Mouse (Mus musculus) effector memory CD4-positive, alpha-beta T cell, adult 7 months (primary cell): Measurements from ENCODE around the gene F9. TPM values are rescaled to one million over a fixed set of nuclear protein-coding genes. Genes with fewer than 3 reads are reported as not detected.

ENCODE experiments used
- polyA plus RNA-seq: library from polyadenylated mRNA; unstranded; fragments of 100-300 nt; shearing (Covaris generic); gene quantifications from one replicate; pipeline ENCODE4 v1.2.1, GENCODE M21; 2017

The F9 gene
- not detected for polyA plus RNA-seq

GRCm38 (mm10) chrX:59999221-60000083, at the start of gene F9:
Gene F9, plus strand, starts transcription at chrX:59999464.

Other genes starting within 250 kb of the F9 start
- not detected for gene Mcf2, start 179.6 kb downstream of the F9 start, polyA plus RNA-seq